ENCODE assay signal across 10 mouse cellular contexts in the genomic region with DNA sequence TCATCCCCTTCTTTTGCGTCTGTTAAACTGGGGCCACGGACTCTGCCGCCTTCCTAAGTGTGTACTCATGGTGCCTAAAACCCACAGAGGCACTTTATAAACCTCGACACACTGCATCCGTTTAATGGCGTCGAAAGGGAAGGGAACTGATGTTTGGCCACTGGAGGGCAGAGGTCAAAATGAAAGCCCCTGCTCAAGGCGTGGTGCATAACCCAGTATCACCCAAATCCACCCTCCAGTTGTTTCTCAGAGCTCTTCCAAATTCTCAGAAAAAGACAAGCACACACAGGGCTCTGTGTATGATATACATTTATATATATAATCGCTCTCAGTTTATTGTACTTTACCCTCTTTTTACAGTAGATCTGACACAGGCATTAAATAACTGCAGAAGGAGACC. TPM values are rescaled to one million over a fixed set of nuclear protein-coding genes. Genes with fewer than 3 reads are reported as not detected.
DNase-seq lines count a peak whose midpoint lies in the region; ATAC-seq and TF ChIP-seq lines count a peak whose summit lies in the region.
"Had no signal": no experiment of that assay in that cellular context is flagged by ENCODE, and none has a peak within 500 bp of the region (broad histone marks: within the 10 kb centered on the region; RNA-seq: fewer than 3 reads in every experiment).

No protein-coding gene starts in this region.

- no peak for ATAC-seq in heart, embryonic 14.5 days (ENCODE audit: insufficient number of reproducible peaks, insufficient read depth, low FRiP score, low read depth)
- no peak for ATAC-seq in embryonic facial prominence, embryonic 14.5 days (ENCODE audit: low read depth)
- ATAC-seq in liver, embryonic 14.5 days (ENCODE audit: insufficient read depth): peak; percentile 77

- H3K4me3 ChIP-seq in heart, embryonic 14.5 days (ENCODE audit: control insufficient read depth in 1 of 2, insufficient read depth in 1 of 2, low read depth in 1 of 2, low read length in 2 of 2): no peak overlapping the region
- 0 out of 2 replicates have a peak overlapping the region, but pooled peaks have one; percentile 9 for H3K4me3 ChIP-seq in ES-Bruce4 (ENCODE audit: low read depth, low read length)
- H3K4me3 ChIP-seq in embryonic facial prominence, embryonic 14.5 days (ENCODE audit: low read depth, low read length): no peak overlapping the region
- H3K4me3 ChIP-seq in liver, embryonic 14.5 days (ENCODE audit: insufficient read depth in 1 of 2, low read depth in 2 of 2, low read length in 2 of 2): peak overlapping the region; percentile 6 to 24; a peak in 2 of 4 replicates

- peaks cover 38 to 47% of the 10 kb centered on the region in 2 experiments for H3K4me1 ChIP-seq in heart, embryonic 14.5 days (ENCODE audit: control insufficient read depth in 2 of 2, insufficient read depth in 2 of 2, low read length in 2 of 2)
- peaks cover 4% of the 10 kb centered on the region for H3K4me1 ChIP-seq in ES-Bruce4 (ENCODE audit: control insufficient read depth, insufficient read depth, low read length)
- H3K4me1 ChIP-seq in embryonic facial prominence, embryonic 14.5 days (ENCODE audit: control insufficient read depth, insufficient read depth, low read length): peaks cover 17% of the 10 kb centered on the region
- peaks cover 38 to 56% of the 10 kb centered on the region in 2 experiments for H3K4me1 ChIP-seq in liver, embryonic 14.5 days (replicated peaks; ENCODE audit: control insufficient read depth in 2 of 2, insufficient read depth in 2 of 2, low read length in 1 of 2)

- WGBS in heart, embryonic 14.5 days: 17% methylated on average over 9 of the region's 9 CpGs
- 12% methylated on average over 9 of the region's 9 CpGs for WGBS in embryonic facial prominence, embryonic 14.5 days
- WGBS in liver, embryonic 14.5 days (ENCODE audit: insufficient replicate concordance): 11% methylated on average over 9 of the region's 9 CpGs

- TF ChIP-seq CTCF in ES-Bruce4 (IDR thresholded peaks at IDR 0.05; ENCODE audit: low read depth, low read length): peak; percentile 18
- TF ChIP-seq CTCF in liver, embryonic 14.5 days (IDR thresholded peaks at IDR 0.05; ENCODE audit: low read depth): peak; percentile 43; the same call in 1 of the 2 replicates

- H3K4me2 ChIP-seq in heart, embryonic 14.5 days (ENCODE audit: low read length): peak overlapping the region; percentile 39
- H3K4me2 ChIP-seq in embryonic facial prominence, embryonic 14.5 days (ENCODE audit: low read depth, low read length): peak overlapping the region; percentile 33; the same call in 1 of the 2 replicates
- peak overlapping the region; percentile 61 for H3K4me2 ChIP-seq in liver, embryonic 14.5 days (ENCODE audit: low read depth)

- TF ChIP-seq POLR2A in ES-Bruce4 (IDR thresholded peaks at IDR 0.05; ENCODE audit: insufficient read depth, low read length): no peak

- peak overlapping the region; percentile 75 to 84; a peak in 2 of 4 replicates for H3K27ac ChIP-seq in heart, embryonic 14.5 days (replicated peaks in 1 of 2; ENCODE audit: control insufficient read depth in 1 of 2, insufficient read depth in 1 of 2, low read depth in 2 of 2, low read length in 2 of 2)
- peak overlapping the region; percentile 22; the same call in 1 of the 2 replicates for H3K27ac ChIP-seq in ES-Bruce4 (ENCODE audit: insufficient read depth, low read length)
- H3K27ac ChIP-seq in embryonic facial prominence, embryonic 14.5 days (replicated peaks; ENCODE audit: low read depth, low read length): peak overlapping the region; percentile 65; the same call in 1 of the 2 replicates
- peak overlapping the region; percentile 69 for H3K27ac ChIP-seq in liver, embryonic 14.5 days

- DNase-seq in heart, postnatal 4 days: no peak
- no peak for DNase-seq in embryonic facial prominence, embryonic 14.5 days (ENCODE audit: low spot score)
- DNase-seq in liver, embryonic 14.5 days (ENCODE audit: low read depth in 3 of 3, low spot score in 3 of 3): no peak
- no peak for DNase-seq in right cerebral cortex, postnatal 14 days
- no peak for DNase-seq in retina, embryonic 14.5 days (ENCODE audit: low spot score)
- no peak for DNase-seq in spleen, postnatal 36 days (ENCODE audit: low spot score in 2 of 2)
- DNase-seq: thymus, adult 2 months had no signal

- TF ChIP-seq EP300 in ES-Bruce4 (IDR thresholded peaks at IDR 0.05; ENCODE audit: insufficient read depth, low read depth, low read length): no peak
- peak; percentile 19; the same call in 1 of the 2 replicates for TF ChIP-seq EP300 in liver, embryonic 14.5 days (IDR thresholded peaks at IDR 0.05; ENCODE audit: low read depth)

- no peaks in the 10 kb centered on the region for H3K27me3 ChIP-seq in heart, embryonic 14.5 days (ENCODE audit: control insufficient read depth, insufficient read depth, low read length)
- H3K27me3 ChIP-seq in ES-Bruce4 (ENCODE audit: control insufficient read depth, insufficient read depth, low read length, poor library complexity, severe bottlenecking): no peaks in the 10 kb centered on the region
- H3K27me3 ChIP-seq in embryonic facial prominence, embryonic 14.5 days (replicated peaks; ENCODE audit: control insufficient read depth, insufficient read depth, low read length): peaks cover 4% of the 10 kb centered on the region; the same call in 1 of the 2 replicates
- H3K27me3 ChIP-seq in liver, embryonic 14.5 days (ENCODE audit: control insufficient read depth, insufficient read depth, low read length): no peaks in the 10 kb centered on the region

- H3K9me3 ChIP-seq in heart, embryonic 14.5 days (ENCODE audit: control insufficient read depth, low read length): no peaks in the 10 kb centered on the region
- no peaks in the 10 kb centered on the region for H3K9me3 ChIP-seq in ES-Bruce4 (replicated peaks; ENCODE audit: control insufficient read depth, insufficient read depth, low read length, poor library complexity, severe bottlenecking)
- H3K9me3 ChIP-seq in embryonic facial prominence, embryonic 14.5 days (ENCODE audit: control insufficient read depth, low read length): no peaks in the 10 kb centered on the region
- H3K9me3 ChIP-seq in liver, embryonic 14.5 days (ENCODE audit: control insufficient read depth, low read length): no peaks in the 10 kb centered on the region

- peaks cover 8% of the 10 kb centered on the region; the same call in 1 of the 2 replicates for H3K36me3 ChIP-seq in heart, embryonic 14.5 days (ENCODE audit: control insufficient read depth, insufficient read depth, low read length)
- no peaks in the 10 kb centered on the region for H3K36me3 ChIP-seq in ES-Bruce4 (ENCODE audit: control insufficient read depth, insufficient read depth, low read length, poor library complexity, severe bottlenecking)
- H3K36me3 ChIP-seq in embryonic facial prominence, embryonic 14.5 days (ENCODE audit: control insufficient read depth, insufficient read depth, low read length): peaks cover 11% of the 10 kb centered on the region; the same call in 1 of the 2 replicates
- H3K36me3 ChIP-seq in liver, embryonic 14.5 days (replicated peaks; ENCODE audit: control insufficient read depth, insufficient read depth, low read depth): peaks cover 9% of the 10 kb centered on the region

- peak overlapping the region; percentile 41; the same call in 1 of the 2 replicates for H3K9ac ChIP-seq in heart, embryonic 14.5 days (ENCODE audit: low read length)
- H3K9ac ChIP-seq in ES-Bruce4 (ENCODE audit: low read depth, poor library complexity, severe bottlenecking): peak overlapping the region; percentile 49
- H3K9ac ChIP-seq in embryonic facial prominence, embryonic 14.5 days (ENCODE audit: low read depth, low read length): no peak overlapping the region
- H3K9ac ChIP-seq in liver, embryonic 14.5 days (replicated peaks): peak overlapping the region; percentile 53

RNA-seq across cellular contexts. Expression of a gene that starts 6.3 kb away (rescaled TPM):
- 31.5 and 33.8 TPM in 2 replicates for polyA plus RNA-seq in heart, embryonic 14.5 days (2014; fragmentation: Nextera tagmentation; extraction: Ambion mirVana)
- 10 to 100 TPM; 27.0 to 29.1 TPM for total RNA-seq in heart, postnatal 4 days (2021)
- 20.4 and 24.0 TPM in 2 replicates for polyA plus RNA-seq in ES-Bruce4 (2011; ENCODE audit: insufficient read depth, insufficient read length, low read depth, missing spikeins)
- polyA plus RNA-seq in embryonic facial prominence, embryonic 14.5 days (2014; fragmentation: Nextera tagmentation; extraction: Ambion mirVana): 15.6 and 17.7 TPM in 2 replicates
- 20.6 and 25.2 TPM in 2 replicates for polyA plus RNA-seq in liver, embryonic 14.5 days (2012; rRNA removed)
- 21.3 and 29.8 TPM in 2 replicates for polyA plus RNA-seq in liver, embryonic 14.5 days (2014; fragmentation: Nextera tagmentation; extraction: Ambion mirVana)

RNA-seq across cellular contexts. Expression of a gene that starts 18.3 kb away (rescaled TPM):
- not detected in 2 replicates for polyA plus RNA-seq in heart, embryonic 14.5 days (2014; fragmentation: Nextera tagmentation; extraction: Ambion mirVana)
- not detected for total RNA-seq in heart, postnatal 4 days (2021)
- polyA plus RNA-seq in ES-Bruce4 (2011; ENCODE audit: insufficient read depth, insufficient read length, low read depth, missing spikeins): not detected in 2 replicates
- not detected in 2 replicates for polyA plus RNA-seq in embryonic facial prominence, embryonic 14.5 days (2014; fragmentation: Nextera tagmentation; extraction: Ambion mirVana)
- 21.4 and 23.5 TPM in 2 replicates for polyA plus RNA-seq in liver, embryonic 14.5 days (2012; rRNA removed)
- polyA plus RNA-seq in liver, embryonic 14.5 days (2014; fragmentation: Nextera tagmentation; extraction: Ambion mirVana): 28.4 and 33.2 TPM in 2 replicates
- total RNA-seq: left cerebral cortex, postnatal 10 days had no signal
- polyA plus RNA-seq: thymus, adult 2 months had no signal

RNA-seq across cellular contexts. Expression of a gene that starts 19.3 kb away (rescaled TPM):
- polyA plus RNA-seq in heart, embryonic 14.5 days (2014; fragmentation: Nextera tagmentation; extraction: Ambion mirVana): 71.2 and 71.9 TPM in 2 replicates
- total RNA-seq in heart, postnatal 4 days (2021): 10 to 100 TPM; 41.6 to 46.1 TPM
- 230 and 277 TPM in 2 replicates for polyA plus RNA-seq in ES-Bruce4 (2011; ENCODE audit: insufficient read depth, insufficient read length, low read depth, missing spikeins)
- polyA plus RNA-seq in embryonic facial prominence, embryonic 14.5 days (2014; fragmentation: Nextera tagmentation; extraction: Ambion mirVana): 111 and 133 TPM in 2 replicates
- polyA plus RNA-seq in liver, embryonic 14.5 days (2012; rRNA removed): 68.7 and 76.7 TPM in 2 replicates
- 61.2 and 66.4 TPM in 2 replicates for polyA plus RNA-seq in liver, embryonic 14.5 days (2014; fragmentation: Nextera tagmentation; extraction: Ambion mirVana)

RNA-seq across cellular contexts. Expression of a gene that starts 19.4 kb away (rescaled TPM):
- 11.1 and 14.3 TPM in 2 replicates for polyA plus RNA-seq in heart, embryonic 14.5 days (2014; fragmentation: Nextera tagmentation; extraction: Ambion mirVana)
- 1 to 10 TPM; 5.8 to 7.0 TPM for total RNA-seq in heart, postnatal 4 days (2021)
- polyA plus RNA-seq in ES-Bruce4 (2011; ENCODE audit: insufficient read depth, insufficient read length, low read depth, missing spikeins): 10.3 and 17.8 TPM in 2 replicates
- polyA plus RNA-seq in embryonic facial prominence, embryonic 14.5 days (2014; fragmentation: Nextera tagmentation; extraction: Ambion mirVana): 18.4 and 19.8 TPM in 2 replicates
- polyA plus RNA-seq in liver, embryonic 14.5 days (2012; rRNA removed): 10.8 and 12.7 TPM in 2 replicates
- polyA plus RNA-seq in liver, embryonic 14.5 days (2014; fragmentation: Nextera tagmentation; extraction: Ambion mirVana): 14.8 and 16.1 TPM in 2 replicates

RNA-seq across cellular contexts. Expression of a gene that starts 22.4 kb away (rescaled TPM):
- polyA plus RNA-seq in heart, embryonic 14.5 days (2014; fragmentation: Nextera tagmentation; extraction: Ambion mirVana): 16.2 and 17.9 TPM in 2 replicates
- total RNA-seq in heart, postnatal 4 days (2021): 1 to 10 TPM; 5.3 to 6.7 TPM
- 9.1 and 9.6 TPM in 2 replicates for polyA plus RNA-seq in ES-Bruce4 (2011; ENCODE audit: insufficient read depth, insufficient read length, low read depth, missing spikeins)
- 15.6 and 16.6 TPM in 2 replicates for polyA plus RNA-seq in embryonic facial prominence, embryonic 14.5 days (2014; fragmentation: Nextera tagmentation; extraction: Ambion mirVana)
- 3.7 and 5.1 TPM in 2 replicates for polyA plus RNA-seq in liver, embryonic 14.5 days (2012; rRNA removed)
- 10.0 and 10.4 TPM in 2 replicates for polyA plus RNA-seq in liver, embryonic 14.5 days (2014; fragmentation: Nextera tagmentation; extraction: Ambion mirVana)

Comparison
In these comparisons a context has a peak if more than half of its experiments do, and no peak if none do; other contexts are left out.
1. H3K27ac ChIP-seq: peak in every context shown above with its lines; median percentile 80 in heart, embryonic 14.5 days; 69 in liver, embryonic 14.5 days; 65 in embryonic facial prominence, embryonic 14.5 days; 22 in ES-Bruce4.
2. H3K4me3 ChIP-seq: peak in ES-Bruce4 (single experiment) and liver, embryonic 14.5 days (2 of 2); none in heart, embryonic 14.5 days (0 of 2) and embryonic facial prominence, embryonic 14.5 days (single experiment).
3. RNA of a gene that starts 18.3 kb away (polyA plus RNA-seq): 21.4 to 33.2 TPM in liver, embryonic 14.5 days; not detected in heart, embryonic 14.5 days, not detected in ES-Bruce4 and not detected in embryonic facial prominence, embryonic 14.5 days; every median in the first group is over 10 times any median in the second.
4. Peak in every context shown above with its lines, with median percentiles within 50 percentile points of each other: H3K4me2 ChIP-seq.